Mouse (Mus musculus): ENCODE data around the gene Ccnq. TPM values are rescaled to one million over a fixed set of nuclear protein-coding genes. Genes with fewer than 3 reads are reported as not detected.

Gene Ccnq
- polyA plus RNA-seq, 1 experiment from 2014 or later = 42.2 TPM

GRCm38 (mm10) chr11:78751843-78752203, 294 bp upstream of the Ccnq start:
- Histone ChIP-seq H3K4me1 (ENCODE audit: control insufficient read depth, insufficient read depth, low read length) (peaks cover 4% of the 10 kb centered on the region; the same call in 1 of the 2 replicates), H3K27me3 (ENCODE audit: control insufficient read depth, insufficient read depth, low read length) (no peaks in the 10 kb centered on the region), H3K9me3 (ENCODE audit: control insufficient read depth, low read depth, low read length) (no peaks in the 10 kb centered on the region), H3K27ac (ENCODE audit: low read length) (no peak overlapping the region), H3K36me3 (ENCODE audit: control insufficient read depth, insufficient read depth, low read length) (no peaks in the 10 kb centered on the region), H3K4me3 (ENCODE audit: low read depth, low read length) (peak overlapping the region; percentile 65), H3K4me2 (replicated peaks; ENCODE audit: low read depth, low read length) (peak overlapping the region; percentile 80), H3K9ac (replicated peaks; ENCODE audit: low read depth, low read length) (no peak overlapping the region)
- ATAC-seq (ENCODE audit: insufficient number of reproducible peaks, insufficient read depth, low FRiP score, low read depth) = no peak
- 5% methylated on average over 2 of the region's 2 CpGs for WGBS

- H3K4me1 ChIP-seq (ENCODE audit: control insufficient read depth, insufficient read depth, low read length) = peaks cover 4% of the 10 kb centered on the region; the same call in 1 of the 2 replicates
- no peaks in the 10 kb centered on the region for H3K27me3 ChIP-seq (ENCODE audit: control insufficient read depth, insufficient read depth, low read length)
- H3K4me2 ChIP-seq (replicated peaks; ENCODE audit: low read depth, low read length) = no peak overlapping the region
- no peak overlapping the region for H3K4me3 ChIP-seq (ENCODE audit: low read depth, low read length)
- no peak for ATAC-seq (ENCODE audit: insufficient number of reproducible peaks, insufficient read depth, low FRiP score, low read depth)
- no peaks in the 10 kb centered on the region for H3K36me3 ChIP-seq (ENCODE audit: control insufficient read depth, insufficient read depth, low read length)
- H3K9ac ChIP-seq (replicated peaks; ENCODE audit: low read depth, low read length) = no peak overlapping the region
- 87% methylated on average over 7 of the region's 7 CpGs for WGBS
- H3K9me3 ChIP-seq (ENCODE audit: control insufficient read depth, low read depth, low read length) = no peaks in the 10 kb centered on the region
- no peak overlapping the region for H3K27ac ChIP-seq (ENCODE audit: low read length)
These were observed 5.3 kb downstream of the Ccnq start for GRCm38 (mm10) chr11:78746264-78746663.

- H3K4me2 ChIP-seq (replicated peaks; ENCODE audit: low read depth, low read length) = no peak overlapping the region
- H3K4me1 ChIP-seq (ENCODE audit: control insufficient read depth, insufficient read depth, low read length) = no peaks in the 10 kb centered on the region
- no peak overlapping the region for H3K4me3 ChIP-seq (ENCODE audit: low read depth, low read length)
- H3K36me3 ChIP-seq (ENCODE audit: control insufficient read depth, insufficient read depth, low read length) = no peaks in the 10 kb centered on the region
- 40% methylated on average over 4 of the region's 4 CpGs for WGBS
- no peak overlapping the region for H3K27ac ChIP-seq (ENCODE audit: low read length)
- H3K27me3 ChIP-seq (ENCODE audit: control insufficient read depth, insufficient read depth, low read length) = no peaks in the 10 kb centered on the region
- no peaks in the 10 kb centered on the region for H3K9me3 ChIP-seq (ENCODE audit: control insufficient read depth, low read depth, low read length)
- ATAC-seq (ENCODE audit: insufficient number of reproducible peaks, insufficient read depth, low FRiP score, low read depth) = no peak
- H3K9ac ChIP-seq (replicated peaks; ENCODE audit: low read depth, low read length) = no peak overlapping the region
These were observed 6.1 kb downstream of the Ccnq start for GRCm38 (mm10) chr11:78745475-78745874.

GRCm38 (mm10) chr11:78742461-78742860, 9.1 kb downstream of the Ccnq start:
- WGBS = 79% methylated on average over 3 of the region's 3 CpGs
- Histone ChIP-seq H3K4me1 (ENCODE audit: control insufficient read depth, insufficient read depth, low read length) (no peaks in the 10 kb centered on the region), H3K4me2 (replicated peaks; ENCODE audit: low read depth, low read length) (no peak overlapping the region), H3K4me3 (ENCODE audit: low read depth, low read length) (no peak overlapping the region), H3K36me3 (ENCODE audit: control insufficient read depth, insufficient read depth, low read length) (no peaks in the 10 kb centered on the region), H3K27ac (ENCODE audit: low read length) (no peak overlapping the region), H3K9me3 (ENCODE audit: control insufficient read depth, low read depth, low read length) (no peaks in the 10 kb centered on the region), H3K27me3 (ENCODE audit: control insufficient read depth, insufficient read depth, low read length) (no peaks in the 10 kb centered on the region), H3K9ac (replicated peaks; ENCODE audit: low read depth, low read length) (no peak overlapping the region)
- no peak for ATAC-seq (ENCODE audit: insufficient number of reproducible peaks, insufficient read depth, low FRiP score, low read depth)

- WGBS = 68% methylated on average over 7 of the region's 7 CpGs
- Histone ChIP-seq H3K4me1 (ENCODE audit: control insufficient read depth, insufficient read depth, low read length) (no peaks in the 10 kb centered on the region), H3K36me3 (ENCODE audit: control insufficient read depth, insufficient read depth, low read length) (no peaks in the 10 kb centered on the region), H3K27me3 (ENCODE audit: control insufficient read depth, insufficient read depth, low read length) (no peaks in the 10 kb centered on the region), H3K9ac (replicated peaks; ENCODE audit: low read depth, low read length) (no peak overlapping the region), H3K9me3 (ENCODE audit: control insufficient read depth, low read depth, low read length) (no peaks in the 10 kb centered on the region), H3K4me2 (replicated peaks; ENCODE audit: low read depth, low read length) (no peak overlapping the region), H3K27ac (ENCODE audit: low read length) (no peak overlapping the region), H3K4me3 (ENCODE audit: low read depth, low read length) (no peak overlapping the region)
- ATAC-seq (ENCODE audit: insufficient number of reproducible peaks, insufficient read depth, low FRiP score, low read depth) = no peak
These were observed 9.6 kb downstream of the Ccnq start for GRCm38 (mm10) chr11:78741958-78742357.

GRCm38 (mm10) chr11:78739361-78739760, 12.2 kb downstream of the Ccnq start:
- no peak for ATAC-seq (ENCODE audit: insufficient number of reproducible peaks, insufficient read depth, low FRiP score, low read depth)
- no peaks in the 10 kb centered on the region for H3K36me3 ChIP-seq (ENCODE audit: control insufficient read depth, insufficient read depth, low read length)
- H3K27ac ChIP-seq (ENCODE audit: low read length) = no peak overlapping the region
- no peak overlapping the region for H3K4me3 ChIP-seq (ENCODE audit: low read depth, low read length)
- no peak overlapping the region for H3K9ac ChIP-seq (replicated peaks; ENCODE audit: low read depth, low read length)
- no peaks in the 10 kb centered on the region for H3K4me1 ChIP-seq (ENCODE audit: control insufficient read depth, insufficient read depth, low read length)
- no peaks in the 10 kb centered on the region for H3K27me3 ChIP-seq (ENCODE audit: control insufficient read depth, insufficient read depth, low read length)
- no peak overlapping the region for H3K4me2 ChIP-seq (replicated peaks; ENCODE audit: low read depth, low read length)
- no peaks in the 10 kb centered on the region for H3K9me3 ChIP-seq (ENCODE audit: control insufficient read depth, low read depth, low read length)

- H3K4me1 ChIP-seq (ENCODE audit: control insufficient read depth, insufficient read depth, low read length) = no peaks in the 10 kb centered on the region
- no peaks in the 10 kb centered on the region for H3K27me3 ChIP-seq (ENCODE audit: control insufficient read depth, insufficient read depth, low read length)
- no peak overlapping the region for H3K4me2 ChIP-seq (replicated peaks; ENCODE audit: low read depth, low read length)
- no peak for ATAC-seq (ENCODE audit: insufficient number of reproducible peaks, insufficient read depth, low FRiP score, low read depth)
- no peak overlapping the region for H3K27ac ChIP-seq (ENCODE audit: low read length)
- H3K9me3 ChIP-seq (ENCODE audit: control insufficient read depth, low read depth, low read length) = no peaks in the 10 kb centered on the region
- no peak overlapping the region for H3K4me3 ChIP-seq (ENCODE audit: low read depth, low read length)
- no peaks in the 10 kb centered on the region for H3K36me3 ChIP-seq (ENCODE audit: control insufficient read depth, insufficient read depth, low read length)
- 68% methylated on average over 3 of the region's 3 CpGs for WGBS
- no peak overlapping the region for H3K9ac ChIP-seq (replicated peaks; ENCODE audit: low read depth, low read length)
These were observed 14.6 kb downstream of the Ccnq start for GRCm38 (mm10) chr11:78736877-78737408.

GRCm38 (mm10) chr11:78735168-78735567, 16.4 kb downstream of the Ccnq start:
- H3K36me3 ChIP-seq (ENCODE audit: control insufficient read depth, insufficient read depth, low read length) = no peaks in the 10 kb centered on the region
- no peak overlapping the region for H3K4me2 ChIP-seq (replicated peaks; ENCODE audit: low read depth, low read length)
- H3K9me3 ChIP-seq (ENCODE audit: control insufficient read depth, low read depth, low read length) = no peaks in the 10 kb centered on the region
- no peaks in the 10 kb centered on the region for H3K4me1 ChIP-seq (ENCODE audit: control insufficient read depth, insufficient read depth, low read length)
- no peaks in the 10 kb centered on the region for H3K27me3 ChIP-seq (ENCODE audit: control insufficient read depth, insufficient read depth, low read length)
- no peak overlapping the region for H3K27ac ChIP-seq (ENCODE audit: low read length)
- ATAC-seq (ENCODE audit: insufficient number of reproducible peaks, insufficient read depth, low FRiP score, low read depth) = no peak
- no peak overlapping the region for H3K9ac ChIP-seq (replicated peaks; ENCODE audit: low read depth, low read length)
- H3K4me3 ChIP-seq (ENCODE audit: low read depth, low read length) = no peak overlapping the region
- 85% methylated on average over 1 of the region's 1 CpGs for WGBS

- Histone ChIP-seq H3K36me3 (ENCODE audit: control insufficient read depth, insufficient read depth, low read length) (no peaks in the 10 kb centered on the region), H3K9me3 (ENCODE audit: control insufficient read depth, low read depth, low read length) (no peaks in the 10 kb centered on the region), H3K4me3 (ENCODE audit: low read depth, low read length) (no peak overlapping the region), H3K4me2 (replicated peaks; ENCODE audit: low read depth, low read length) (no peak overlapping the region), H3K9ac (replicated peaks; ENCODE audit: low read depth, low read length) (no peak overlapping the region), H3K4me1 (ENCODE audit: control insufficient read depth, insufficient read depth, low read length) (no peaks in the 10 kb centered on the region), H3K27ac (ENCODE audit: low read length) (no peak overlapping the region), H3K27me3 (ENCODE audit: control insufficient read depth, insufficient read depth, low read length) (no peaks in the 10 kb centered on the region)
- 77% methylated on average over 6 of the region's 6 CpGs for WGBS
- no peak for ATAC-seq (ENCODE audit: insufficient number of reproducible peaks, insufficient read depth, low FRiP score, low read depth)
These were observed 18.9 kb downstream of the Ccnq start for GRCm38 (mm10) chr11:78732619-78733018.

All from stomach, embryonic 14.5 days (tissue).